Mouse (Mus musculus): Measurements from ENCODE around the gene Sae1.

GRCm38 (mm10) chr7:16337733-16338132 lies 49.9 kb downstream of the Sae1 start:
- no peak for TF ChIP-seq POLR2A (IDR thresholded peaks at IDR 0.05; ENCODE audit: extremely low read depth, insufficient read depth, low read length)
- peak; percentile 26; the same call in 1 of the 2 replicates for TF ChIP-seq CTCF (IDR thresholded peaks at IDR 0.05; ENCODE audit: extremely low read depth, insufficient read depth, low read length)

Data from cortical plate, adult 2 months (tissue).